Mouse (Mus musculus) MEL (cell line): ENCODE measurements around the gene Alg9. TPM values are rescaled to one million over a fixed set of nuclear protein-coding genes. Genes with fewer than 3 reads are reported as not detected.

Experiments
- DNase-seq: peaks from one replicate; pipeline ENCODE4 v3.0.0; 2011; ENCODE audit warnings: low read depth, low spot score
- H3K27ac ChIP-seq: 2 replicates; pipeline ENCODE4 v1.5.1; 2012; ENCODE audit warnings: low read depth, mild to moderate bottlenecking, control low read depth, low read length, moderate library complexity; ENCODE audit not compliant: control insufficient read depth
- H3K27me3 ChIP-seq, 2 experiments: fragments of 150-350 bp in 1 of 2; sonication (generic) in 1 of 2; 2 replicates each; pipeline ENCODE4 v1.6.1; 2012; ENCODE audit warnings: low read length in 2 of 2, mild to moderate bottlenecking in 2 of 2, improper control_type of control experiment in 1 of 2, moderate library complexity in 1 of 2; ENCODE audit not compliant: insufficient read depth in 2 of 2, control insufficient read depth in 1 of 2
- H3K36me3 ChIP-seq, 2 experiments: 2 replicates each; pipeline ENCODE4 v1.6.1; 2012 to 2014; ENCODE audit warnings: low read length in 2 of 2, improper control_type of control experiment in 1 of 2, inconsistent platforms in 1 of 2, mild to moderate bottlenecking in 1 of 2; ENCODE audit not compliant: insufficient read depth in 2 of 2, control insufficient read depth in 1 of 2
- H3K4me1 ChIP-seq, 2 experiments: fragments of 150-350 bp in 1 of 2; sonication (generic) in 1 of 2; 2 replicates each; pipeline ENCODE4 v1.6.1; 2012; ENCODE audit warnings: low read length in 2 of 2, improper control_type of control experiment in 1 of 2, mild to moderate bottlenecking in 1 of 2; ENCODE audit not compliant: insufficient read depth in 2 of 2, control insufficient read depth in 1 of 2
- H3K4me3 ChIP-seq, 2 experiments: fragments of 150-350 bp in 1 of 2; sonication (generic) in 1 of 2; 2 replicates each; pipeline ENCODE4 v1.5.1; 2012; ENCODE audit warnings: low read depth in 2 of 2, low read length in 2 of 2, mild to moderate bottlenecking in 2 of 2, moderate library complexity in 2 of 2, control low read depth in 1 of 2, improper control_type of control experiment in 1 of 2; ENCODE audit not compliant: control insufficient read depth in 1 of 2, insufficient read depth in 1 of 2
- H3K79me2 ChIP-seq: 2 replicates; pipeline ENCODE4 v1.6.1; 2012; ENCODE audit warnings: mild to moderate bottlenecking, low read length, moderate library complexity; ENCODE audit not compliant: control insufficient read depth, poor library complexity, insufficient read depth
- H3K9ac ChIP-seq: 2 replicates; pipeline ENCODE4 v1.6.1; 2012; ENCODE audit warnings: low read depth, mild to moderate bottlenecking, control low read depth, low read length, moderate library complexity; ENCODE audit not compliant: control insufficient read depth, poor library complexity, severe bottlenecking
- H3K9me3 ChIP-seq: fragments of 150-350 bp; sonication (generic); replicated peaks from 2 replicates; pipeline ENCODE4 v1.6.1; 2012; ENCODE audit warnings: mild to moderate bottlenecking, low read length, improper control_type of control experiment, moderate library complexity; ENCODE audit not compliant: insufficient read depth
- CHD1 ChIP-seq: IDR thresholded peaks from 2 replicates; pipeline ENCODE4 v1.6.1; 2012; ENCODE audit warnings: low read depth, mild to moderate bottlenecking, inconsistent platforms, low read length, improper control_type of control experiment
- E2F4 ChIP-seq: IDR thresholded peaks from 2 replicates; pipeline ENCODE4 v1.6.1; 2011; ENCODE audit warnings: low read depth, low read length, improper control_type of control experiment, borderline replicate concordance
- GABPA ChIP-seq: IDR thresholded peaks from 2 replicates; pipeline ENCODE4 v1.6.1; 2012; ENCODE audit warnings: low read depth, mild to moderate bottlenecking, inconsistent platforms, low read length, improper control_type of control experiment, moderate library complexity
- GATA1 ChIP-seq: IDR thresholded peaks from 2 replicates; pipeline ENCODE4 v1.6.1; 2011; ENCODE audit warnings: low read depth, low read length, improper control_type of control experiment
- HCFC1 ChIP-seq: IDR thresholded peaks from 2 replicates; pipeline ENCODE4 v1.6.1; 2012; ENCODE audit warnings: low read depth, mild to moderate bottlenecking, inconsistent platforms, low read length, improper control_type of control experiment, moderate library complexity
- JUND ChIP-seq: IDR thresholded peaks from 2 replicates; pipeline ENCODE4 v1.6.1; 2011; ENCODE audit warnings: low read depth, mild to moderate bottlenecking, improper control_type of control experiment, low read length
- KAT2A ChIP-seq: conservative IDR thresholded peaks from 2 replicates; pipeline ENCODE4 v1.6.1; 2012; ENCODE audit warnings: low read depth, low read length, improper control_type of control experiment, inconsistent platforms
- MYC ChIP-seq: IDR thresholded peaks from 2 replicates; pipeline ENCODE4 v1.6.1; 2011; ENCODE audit warnings: low read depth, mild to moderate bottlenecking, low read length, improper control_type of control experiment, moderate library complexity
- NRF1 ChIP-seq: IDR thresholded peaks from 2 replicates; pipeline ENCODE4 v1.6.1; 2014; ENCODE audit warnings: low read depth, mild to moderate bottlenecking, inconsistent platforms, low read length, improper control_type of control experiment, moderate library complexity; ENCODE audit not compliant: poor library complexity, insufficient read depth, severe bottlenecking
- POLR2AphosphoS2 ChIP-seq: IDR thresholded peaks from 2 replicates; pipeline ENCODE4 v1.6.1; 2011; ENCODE audit warnings: low read length, improper control_type of control experiment
- POLR2AphosphoS5 ChIP-seq: IDR thresholded peaks from 2 replicates; pipeline ENCODE4 v1.6.1; 2012; ENCODE audit warnings: low read depth, borderline replicate concordance, mild to moderate bottlenecking, inconsistent platforms, low read length, moderate library complexity, mixed read lengths
- TAL1 ChIP-seq: IDR thresholded peaks from 2 replicates; pipeline ENCODE4 v1.6.1; 2012; ENCODE audit warnings: mild to moderate bottlenecking, inconsistent platforms, low read length, moderate library complexity, mixed read lengths
- USF2 ChIP-seq, 2 experiments: IDR thresholded peaks; 2 replicates each; pipeline ENCODE4 v1.6.1; 2011 to 2012; ENCODE audit warnings: improper control_type of control experiment in 2 of 2, low read length in 2 of 2, borderline replicate concordance in 1 of 2, inconsistent platforms in 1 of 2, low read depth in 1 of 2, mild to moderate bottlenecking in 1 of 2; ENCODE audit not compliant: insufficient read depth in 1 of 2
- ZC3H11A ChIP-seq: IDR thresholded peaks from 2 replicates; pipeline ENCODE4 v1.6.1; 2012; ENCODE audit warnings: low read depth, mild to moderate bottlenecking, inconsistent platforms, low read length, improper control_type of control experiment
- polyA plus RNA-seq, 2 experiments: library from polyadenylated mRNA; stranded (reverse) in 1 of 2; unstranded in 1 of 2; fragments of >175 nt in 1 of 2; fragments of >200 nt in 1 of 2; gene quantifications; 2 replicates each; pipeline versions ENCODE4 v1.2.1 to v1.2.4; 2012; ENCODE audit warnings: low replicate concordance in 2 of 2, low read depth in 1 of 2; ENCODE audit not compliant: insufficient read length in 2 of 2, insufficient read depth in 1 of 2, missing spikeins in 1 of 2
- total RNA-seq: library from RNA; depleted of rRNA; stranded (reverse); fragments of 300-350 nt; gene quantifications from 2 replicates; pipeline ENCODE4 v1.2.3, GENCODE M21; 2012

The Alg9 gene
- total and polyA plus RNA-seq, 3 experiments, result 23.3 to 46.7 TPM; not detected in 1

DNA sequence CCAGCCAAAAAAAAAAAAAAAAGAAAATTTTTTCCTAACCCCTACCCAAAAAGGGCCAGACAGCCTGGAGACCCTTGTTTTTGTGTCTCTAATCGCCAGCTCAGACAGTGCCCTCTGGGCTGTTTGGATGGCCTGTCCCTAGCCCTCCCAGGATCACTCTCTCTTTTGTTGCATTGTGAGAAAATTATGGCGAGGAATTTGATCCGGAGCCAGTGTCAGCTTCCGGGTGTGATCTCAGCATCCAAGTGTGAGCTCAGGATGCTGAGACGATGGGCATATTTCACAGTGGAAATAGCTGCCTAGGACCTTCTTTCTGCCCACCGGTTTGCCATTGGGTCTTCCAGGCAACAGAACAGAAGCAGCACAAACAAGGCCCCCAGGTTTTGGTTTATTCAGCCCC lies 24.1 kb upstream of the Alg9 start:
- H3K4me3 ChIP-seq, result no peak overlapping the region
- no peak overlapping the region for H3K27ac ChIP-seq
- peaks cover 3 to 9% of the 10 kb centered on the region in 2 experiments for H3K27me3 ChIP-seq

DNA sequence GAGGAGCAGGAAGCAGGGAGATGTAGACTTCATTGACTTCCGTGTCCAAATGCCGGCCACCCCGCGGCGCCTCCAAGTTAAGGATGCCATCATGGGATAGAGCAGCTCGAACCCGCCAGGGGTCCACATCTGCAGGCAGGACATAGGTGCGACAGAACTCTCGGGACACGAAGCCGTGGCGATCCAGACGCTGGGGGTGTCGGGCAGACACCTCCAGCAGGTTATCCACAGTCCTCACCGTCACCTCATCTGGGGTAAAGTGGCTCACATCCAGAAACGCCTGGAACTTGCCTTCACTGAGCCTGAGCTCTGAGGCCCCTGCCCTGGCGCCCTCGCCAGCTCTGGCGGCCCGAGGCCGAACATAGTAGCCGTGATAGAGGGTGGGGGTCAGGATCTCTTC lies 23.5 kb upstream of the Alg9 start, which contains the start of gene Cryab:
Gene Cryab (plus strand): TSS at position 3 of the 400 bp plus-strand sequence.
- Histone ChIP-seq H3K27me3 (peaks cover 3 to 9% of the 10 kb centered on the region in 2 experiments), H3K36me3 (no peaks in the 10 kb centered on the region), H3K27ac (no peak within 1 kb of the TSS), H3K79me2 (no peaks in the 10 kb centered on the region), H3K4me3 (no peak within 1 kb of the TSS), H3K9me3 (no peaks in the 10 kb centered on the region), H3K9ac (no peak within 1 kb of the TSS), H3K4me1 (no peaks in the 10 kb centered on the region)
- DNase-seq, result no peak
- TF ChIP-seq TAL1, result no peak
- TF ChIP-seq USF2 (IDR thresholded peaks at IDR 0.05; ENCODE audit: borderline replicate concordance in 1 of 2, insufficient read depth in 1 of 2, low read depth in 1 of 2, low read length in 2 of 2), result no peak
- TF ChIP-seq E2F4, result no peak
- TF ChIP-seq GATA1, result no peak
- TF ChIP-seq POLR2AphosphoS5, result no peak
- TF ChIP-seq HCFC1, result no peak

More for the DNA sequence above, 24.1 kb upstream of the Alg9 start:
- H3K4me1 ChIP-seq, result no peaks in the 10 kb centered on the region
- no peaks in the 10 kb centered on the region for H3K79me2 ChIP-seq
- TF ChIP-seq GABPA (no peak), GATA1 (no peak), POLR2AphosphoS2 (no peak), JUND (no peak), KAT2A (no peak), MYC (no peak), USF2 (IDR thresholded peaks at IDR 0.05; ENCODE audit: borderline replicate concordance in 1 of 2, insufficient read depth in 1 of 2, low read depth in 1 of 2, low read length in 2 of 2) (no peak), HCFC1 (no peak), TAL1 (no peak), ZC3H11A (no peak), NRF1 (no peak), CHD1 (no peak)
- no peaks in the 10 kb centered on the region for H3K9me3 ChIP-seq
- no peaks in the 10 kb centered on the region for H3K36me3 ChIP-seq
- no peak overlapping the region for H3K9ac ChIP-seq
- DNase-seq, result no peak
